Mouse (Mus musculus) liver, postnatal 0 days (tissue): Measurements from ENCODE around the gene Med23. TPM values are rescaled to one million over a fixed set of nuclear protein-coding genes. Genes with fewer than 3 reads are reported as not detected.

Source experiments
- ATAC-seq: fragments of 200-750 bp; cut with Nextera tagmentation; 2 replicates; pipeline ENCODE4 v1.8.0; 2017; ENCODE audit warnings: mild to moderate bottlenecking, moderate library complexity
- DNase-seq: peaks from one replicate; pipeline ENCODE4 v3.0.0-alpha.2; 2016
- H3K27ac ChIP-seq: fragments of 300-500 bp; sonication (generic); 2 replicates; pipeline ENCODE4 v1.5.1; 2014; ENCODE audit warnings: antibody characterized with exemption, moderate library complexity, mild to moderate bottlenecking, low read depth
- H3K27me3 ChIP-seq: fragments of 300-500 bp; sonication (generic); 2 replicates; pipeline ENCODE4 v1.6.1; 2014; ENCODE audit warnings: low read length, control low read depth, mixed read lengths; ENCODE audit not compliant: insufficient read depth
- H3K36me3 ChIP-seq: fragments of 300-500 bp; sonication (generic); replicated peaks from 2 replicates; pipeline ENCODE4 v1.6.1; 2014; ENCODE audit warnings: mild to moderate bottlenecking, control low read depth, low read length, moderate library complexity, mixed read lengths; ENCODE audit not compliant: insufficient read depth
- H3K4me1 ChIP-seq: fragments of 300-500 bp; sonication (generic); 2 replicates; pipeline ENCODE4 v1.6.1; 2014; ENCODE audit warnings: antibody characterized with exemption, mild to moderate bottlenecking, control low read depth; ENCODE audit not compliant: insufficient read depth
- H3K4me2 ChIP-seq: fragments of 300-500 bp; sonication (generic); 2 replicates; pipeline ENCODE4 v1.6.1; 2014; ENCODE audit warnings: low read depth, mild to moderate bottlenecking, low read length, moderate library complexity, mixed read lengths
- H3K4me3 ChIP-seq: fragments of 300-500 bp; sonication (generic); 2 replicates; pipeline ENCODE4 v1.5.1; 2014; ENCODE audit warnings: low read depth, low read length
- H3K9ac ChIP-seq: fragments of 300-500 bp; sonication (generic); replicated peaks from 2 replicates; pipeline ENCODE4 v1.6.1; 2014; ENCODE audit warnings: mild to moderate bottlenecking, moderate library complexity
- H3K9me3 ChIP-seq: fragments of 300-500 bp; sonication (generic); 2 replicates; pipeline ENCODE4 v1.6.1; 2016; ENCODE audit warnings: mild to moderate bottlenecking, control low read depth, low read length, mixed read lengths
- CTCF ChIP-seq: sonication (generic); IDR thresholded peaks from 2 replicates; pipeline ENCODE4 v1.5.1; 2016; ENCODE audit warnings: antibody characterized with exemption, low read depth
- EP300 ChIP-seq: IDR thresholded peaks from 2 replicates; pipeline ENCODE4 v1.6.1; 2016; ENCODE audit warnings: antibody characterized with exemption, low read depth, mild to moderate bottlenecking
- WGBS: fragments of 180-500 bp; shearing (Covaris S2); extraction: QIAGEN DNeasy Blood & Tissue Kit; methylation state at CpG from one replicate; pipeline ENCODE4 v1.1.7; 2014; ENCODE audit not compliant: insufficient replicate concordance; 5-methylcytosine and 5-hydroxymethylcytosine counted together
- polyA plus RNA-seq: library from polyadenylated mRNA; unstranded; fragments of >200 nt; fragmentation: Nextera tagmentation; extraction: Ambion mirVana; gene quantifications from 2 replicates; pipeline ENCODE4 v1.2.1, GENCODE M21; 2015

Med23 gene
- polyA plus RNA-seq, 1 experiment from 2014 or later, result 3.4 TPM

- ATAC-seq, result peak; percentile 71
- H3K9me3 ChIP-seq, result no peaks in the 10 kb centered on the region
- H3K27me3 ChIP-seq, result no peaks in the 10 kb centered on the region
- peak overlapping the region; percentile 91 for H3K27ac ChIP-seq
- no peak overlapping the region for H3K4me3 ChIP-seq
- H3K9ac ChIP-seq, result no peak overlapping the region
- H3K4me1 ChIP-seq, result peaks cover 13% of the 10 kb centered on the region
- DNase-seq, result peak; percentile 34
- 61% methylated on average over 8 of the region's 8 CpGs for WGBS
- no peaks in the 10 kb centered on the region for H3K36me3 ChIP-seq
- TF ChIP-seq EP300 (peak; percentile 63; the same call in 1 of the 2 replicates), CTCF (no peak)
- H3K4me2 ChIP-seq, result no peak overlapping the region
Measured at GRCm38 (mm10) chr10:24951575-24951974, 81.8 kb downstream of the Med23 start.

- 66% methylated on average over 7 of the region's 7 CpGs for WGBS
- H3K36me3 ChIP-seq, result no peaks in the 10 kb centered on the region
- TF ChIP-seq EP300 (no peak), CTCF (no peak)
- DNase-seq (no peak), ATAC-seq (no peak)
- no peak overlapping the region for H3K4me3 ChIP-seq
- H3K4me1 ChIP-seq, result peaks cover 16% of the 10 kb centered on the region
- no peaks in the 10 kb centered on the region for H3K27me3 ChIP-seq
- H3K4me2 ChIP-seq, result no peak overlapping the region
- no peaks in the 10 kb centered on the region for H3K9me3 ChIP-seq
- H3K9ac ChIP-seq, result no peak overlapping the region
- H3K27ac ChIP-seq, result peak overlapping the region; percentile 91
Measured at GRCm38 (mm10) chr10:24952549-24952948, 82.8 kb downstream of the Med23 start.

- H3K4me3 ChIP-seq, result no peak overlapping the region
- H3K9me3 ChIP-seq, result no peaks in the 10 kb centered on the region
- no peaks in the 10 kb centered on the region for H3K36me3 ChIP-seq
- ATAC-seq (no peak), DNase-seq (no peak)
- H3K9ac ChIP-seq, result no peak overlapping the region
- peaks cover 17% of the 10 kb centered on the region for H3K4me1 ChIP-seq
- no peak for TF ChIP-seq EP300
- TF ChIP-seq CTCF, result no peak
- H3K27me3 ChIP-seq, result no peaks in the 10 kb centered on the region
- no peak overlapping the region for H3K27ac ChIP-seq
- 66% methylated on average over 6 of the region's 6 CpGs for WGBS
- H3K4me2 ChIP-seq, result no peak overlapping the region
Measured at GRCm38 (mm10) chr10:24953876-24954275, 84.1 kb downstream of the Med23 start.

- ATAC-seq, result no peak
- H3K4me2 ChIP-seq, result 0 out of 2 replicates have a peak overlapping the region, but pooled peaks have one; percentile 9
- no peak overlapping the region for H3K4me3 ChIP-seq
- no peak for TF ChIP-seq EP300
- TF ChIP-seq CTCF, result no peak
- peaks cover 8% of the 10 kb centered on the region; the same call in 1 of the 2 replicates for H3K4me1 ChIP-seq
- no peak overlapping the region for H3K27ac ChIP-seq
- no peaks in the 10 kb centered on the region for H3K9me3 ChIP-seq
- no peaks in the 10 kb centered on the region for H3K36me3 ChIP-seq
- no peaks in the 10 kb centered on the region for H3K27me3 ChIP-seq
- WGBS, result 61% methylated on average over 15 of the region's 15 CpGs
- DNase-seq, result no peak
- 0 out of 2 replicates have a peak overlapping the region, but pooled peaks have one; percentile 8 for H3K9ac ChIP-seq
Measured at GRCm38 (mm10) chr10:24958280-24959042, 88.7 kb downstream of the Med23 start.

- Histone ChIP-seq H3K27ac (0 out of 2 replicates have a peak overlapping the region, but pooled peaks have one; percentile 16), H3K4me2 (peak overlapping the region; percentile 9; the same call in 1 of the 2 replicates), H3K4me1 (peaks cover 8% of the 10 kb centered on the region; the same call in 1 of the 2 replicates), H3K9me3 (no peaks in the 10 kb centered on the region), H3K27me3 (no peaks in the 10 kb centered on the region), H3K9ac (0 out of 2 replicates have a peak overlapping the region, but pooled peaks have one; percentile 8), H3K36me3 (no peaks in the 10 kb centered on the region), H3K4me3 (no peak overlapping the region)
- ATAC-seq, result no peak
- WGBS, result 46% methylated on average over 15 of the region's 15 CpGs
- TF ChIP-seq EP300 (no peak), CTCF (no peak)
- DNase-seq, result no peak
Measured at GRCm38 (mm10) chr10:24959043-24959916, 89.5 kb downstream of the Med23 start.

- DNase-seq (no peak), ATAC-seq (no peak; the same call in 1 of the 2 replicates)
Measured at GRCm38 (mm10) chr10:24961112-24961511, 91.3 kb downstream of the Med23 start.

More at GRCm38 (mm10) chr10:24961112-24961511, 91.3 kb downstream of the Med23 start:
- no peak overlapping the region for H3K4me2 ChIP-seq
- H3K36me3 ChIP-seq, result no peaks in the 10 kb centered on the region
- H3K27me3 ChIP-seq, result no peaks in the 10 kb centered on the region
- no peak overlapping the region for H3K27ac ChIP-seq
- H3K4me1 ChIP-seq, result peaks cover 8% of the 10 kb centered on the region; the same call in 1 of the 2 replicates
- no peak overlapping the region for H3K4me3 ChIP-seq
- TF ChIP-seq EP300, result no peak
- TF ChIP-seq CTCF, result peak; percentile 53
- no peak overlapping the region for H3K9ac ChIP-seq
- 39% methylated on average over 2 of the region's 2 CpGs for WGBS
- no peaks in the 10 kb centered on the region for H3K9me3 ChIP-seq
